Mouse (Mus musculus): ENCODE measurements around the gene Lpin2. TPM values are rescaled to one million over a fixed set of nuclear protein-coding genes. Genes with fewer than 3 reads are reported as not detected.
A peak's percentile ranks its signal among the peaks of the same experiment; 100 is the strongest.

Lpin2 gene
- polyA plus RNA-seq, 1 experiment = 55.8 TPM

DNA sequence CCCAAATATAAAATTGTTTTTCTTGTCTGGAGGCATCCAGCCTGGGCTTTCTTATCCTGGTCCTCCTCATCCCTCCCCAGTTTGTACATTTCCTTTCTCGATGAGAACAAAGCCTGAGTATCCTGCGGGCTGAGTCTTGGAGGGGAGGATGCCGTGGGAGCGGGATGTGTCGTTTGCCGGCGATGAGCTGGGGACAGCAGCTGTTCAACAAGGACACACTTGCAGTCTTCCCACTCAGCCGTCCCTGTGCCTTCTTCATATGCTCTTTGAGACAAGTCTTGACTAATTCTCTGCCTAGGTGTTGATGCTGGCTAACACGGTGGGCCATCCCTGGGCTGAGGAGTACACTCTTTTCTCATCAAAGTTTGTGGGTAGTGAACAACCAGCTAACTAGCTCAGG lies 13.5 kb upstream of the Lpin2 start:
- WGBS = 32% methylated on average over 9 of the region's 9 CpGs
- DNase-seq = no peak

DNA sequence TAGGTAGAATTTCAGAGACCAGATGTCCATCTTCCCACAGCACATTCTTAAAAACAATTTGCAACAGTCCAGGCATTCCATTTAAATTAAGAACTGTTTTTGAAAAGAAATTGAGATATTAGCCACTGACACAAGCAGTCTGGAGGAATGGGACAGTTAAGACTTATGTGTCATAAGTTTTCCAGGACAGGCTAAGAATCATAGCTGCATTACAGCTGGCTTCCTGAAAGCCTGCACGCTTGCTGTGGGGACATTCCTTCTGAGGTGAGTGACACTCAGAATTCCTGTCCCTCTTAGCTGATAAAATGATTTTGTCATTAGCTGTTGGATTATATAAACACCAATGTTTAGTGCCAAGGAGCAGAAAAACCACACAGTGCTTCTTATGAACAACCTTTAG lies 12.7 kb upstream of the Lpin2 start:
- DNase-seq = no peak
- WGBS = 38% methylated on average over 1 of the region's 1 CpGs
- Histone ChIP-seq H3K4me3 (replicated peaks; ENCODE audit: extremely low read depth, low read depth, low read length) (no peak overlapping the region), H3K4me1 (ENCODE audit: control insufficient read depth, insufficient read depth, low read length) (peaks cover 9% of the 10 kb centered on the region)
- TF ChIP-seq CTCF (IDR thresholded peaks at IDR 0.05; ENCODE audit: insufficient read depth, low read length) = no peak
- TF ChIP-seq POLR2A (IDR thresholded peaks at IDR 0.05; ENCODE audit: borderline replicate concordance, extremely low read depth, low read depth, low read length) = no peak

More for the DNA sequence above, 13.5 kb upstream of the Lpin2 start:
- TF ChIP-seq CTCF (IDR thresholded peaks at IDR 0.05; ENCODE audit: insufficient read depth, low read length) (no peak), POLR2A (IDR thresholded peaks at IDR 0.05; ENCODE audit: borderline replicate concordance, extremely low read depth, low read depth, low read length) (no peak)
- Histone ChIP-seq H3K4me3 (replicated peaks; ENCODE audit: extremely low read depth, low read depth, low read length) (no peak overlapping the region), H3K4me1 (ENCODE audit: control insufficient read depth, insufficient read depth, low read length) (peaks cover 9% of the 10 kb centered on the region)

DNA sequence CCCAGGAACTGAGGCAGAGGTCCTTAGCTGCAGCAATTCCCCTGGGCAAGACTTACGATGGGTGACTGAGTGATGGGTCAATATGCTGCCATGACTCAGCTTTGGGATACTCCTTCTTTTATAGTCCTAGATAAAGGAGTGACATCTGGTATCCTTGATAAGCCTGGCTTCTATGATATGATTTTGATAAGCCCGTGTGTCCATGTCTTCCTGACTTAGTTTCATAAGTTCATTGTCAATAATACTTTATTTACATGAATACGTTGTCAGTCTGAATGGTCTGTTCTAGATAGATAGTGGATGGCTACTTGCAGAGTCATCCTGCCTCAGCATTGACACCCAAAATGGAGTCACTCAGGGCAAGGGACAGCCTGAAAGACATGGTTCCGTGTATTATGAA lies 11.2 kb upstream of the Lpin2 start:
- Histone ChIP-seq H3K4me1 (ENCODE audit: control insufficient read depth, insufficient read depth, low read length) (peaks cover 6% of the 10 kb centered on the region), H3K4me3 (replicated peaks; ENCODE audit: extremely low read depth, low read depth, low read length) (no peak overlapping the region)
- WGBS = 62% methylated on average over 4 of the region's 4 CpGs
- no peak for DNase-seq
- TF ChIP-seq CTCF (IDR thresholded peaks at IDR 0.05; ENCODE audit: insufficient read depth, low read length) = no peak
- no peak for TF ChIP-seq POLR2A (IDR thresholded peaks at IDR 0.05; ENCODE audit: borderline replicate concordance, extremely low read depth, low read depth, low read length)

DNA sequence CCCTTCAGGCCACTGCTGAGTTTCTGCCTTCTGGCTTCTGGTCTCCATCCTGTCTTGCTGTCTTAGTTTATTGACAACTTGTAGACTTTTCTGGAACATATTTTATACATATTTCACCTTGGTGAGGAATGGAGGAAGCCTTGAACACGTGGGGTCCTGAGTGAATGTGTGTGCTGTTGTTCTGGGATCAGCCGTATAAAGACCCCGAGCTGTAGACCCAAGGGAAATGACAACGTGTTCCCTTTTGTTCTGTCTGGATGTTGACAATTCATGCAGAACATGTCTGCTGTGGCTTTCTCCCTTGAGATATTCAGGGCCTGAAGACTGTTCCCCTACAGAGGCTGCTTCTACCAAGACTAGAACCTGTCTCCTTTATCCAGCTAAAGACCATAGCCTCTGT lies 5.0 kb upstream of the Lpin2 start:
- Histone ChIP-seq H3K4me3 (replicated peaks; ENCODE audit: extremely low read depth, low read depth, low read length) (no peak overlapping the region), H3K4me1 (ENCODE audit: control insufficient read depth, insufficient read depth, low read length) (peaks cover 12% of the 10 kb centered on the region)
- no peak for TF ChIP-seq CTCF (IDR thresholded peaks at IDR 0.05; ENCODE audit: insufficient read depth, low read length)
- TF ChIP-seq POLR2A (IDR thresholded peaks at IDR 0.05; ENCODE audit: borderline replicate concordance, extremely low read depth, low read depth, low read length) = no peak
- WGBS = 65% methylated on average over 4 of the region's 4 CpGs
- no peak for DNase-seq

DNA sequence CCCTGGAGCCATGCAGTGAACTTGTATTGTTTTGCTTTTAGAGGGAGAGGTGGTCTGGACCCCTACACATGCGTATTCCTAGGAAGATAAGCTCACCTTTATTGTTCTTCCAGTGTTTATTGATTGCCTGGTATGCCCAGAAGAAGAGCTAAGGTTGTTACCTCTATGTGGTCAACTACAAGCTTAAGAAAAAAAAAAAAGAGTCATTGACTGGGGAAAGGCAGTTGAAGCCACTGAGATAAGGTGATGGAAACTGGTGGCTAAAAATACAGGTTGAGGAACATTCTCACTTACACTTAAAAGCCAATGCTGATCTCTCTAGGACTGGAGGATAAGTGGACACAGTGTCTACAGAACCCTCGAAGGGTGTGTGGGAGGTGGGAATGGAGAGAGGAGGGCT lies 4.4 kb upstream of the Lpin2 start:
- WGBS = 69% methylated on average over 2 of the region's 2 CpGs
- DNase-seq = no peak
- H3K4me1 ChIP-seq (ENCODE audit: control insufficient read depth, insufficient read depth, low read length) = peaks cover 12% of the 10 kb centered on the region
- no peak for TF ChIP-seq CTCF (IDR thresholded peaks at IDR 0.05; ENCODE audit: insufficient read depth, low read length)
- TF ChIP-seq POLR2A (IDR thresholded peaks at IDR 0.05; ENCODE audit: borderline replicate concordance, extremely low read depth, low read depth, low read length) = no peak
- H3K4me3 ChIP-seq (replicated peaks; ENCODE audit: extremely low read depth, low read depth, low read length) = no peak overlapping the region

DNA sequence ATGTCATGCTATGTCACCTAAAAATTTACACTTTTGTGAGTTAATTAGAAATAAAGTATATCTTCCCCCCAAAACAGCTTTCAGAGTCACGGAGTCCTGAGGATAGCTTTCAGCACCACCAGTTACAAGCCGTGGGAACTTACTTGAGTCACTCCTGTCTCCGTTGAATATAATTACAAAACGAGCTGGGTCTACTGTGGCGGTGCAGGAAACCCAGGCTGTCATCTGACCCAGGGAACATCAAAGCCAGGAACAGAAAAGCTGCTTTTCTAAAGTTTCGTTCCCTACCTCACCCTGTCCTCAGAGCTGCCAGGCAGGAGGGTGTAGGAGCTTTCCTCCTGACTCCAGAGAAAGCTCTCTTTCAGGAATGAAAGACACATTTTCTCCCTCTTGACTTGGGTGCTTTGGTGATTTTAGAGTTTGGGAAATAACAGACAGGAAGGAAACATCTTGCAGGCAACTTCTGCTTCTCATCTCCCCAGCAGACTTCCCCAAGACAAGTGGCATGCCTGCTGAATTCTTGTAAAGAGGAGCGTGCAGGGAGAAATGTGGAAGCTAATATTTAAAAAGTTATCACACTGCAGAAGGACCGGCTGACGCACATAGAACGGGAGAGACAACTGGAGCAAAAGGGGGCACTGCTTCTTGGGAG lies 3.7 kb upstream of the Lpin2 start:
- Histone ChIP-seq H3K4me3 (replicated peaks; ENCODE audit: extremely low read depth, low read depth, low read length) (no peak overlapping the region), H3K4me1 (ENCODE audit: control insufficient read depth, insufficient read depth, low read length) (peaks cover 12% of the 10 kb centered on the region)
- TF ChIP-seq CTCF (IDR thresholded peaks at IDR 0.05; ENCODE audit: insufficient read depth, low read length) (no peak), POLR2A (IDR thresholded peaks at IDR 0.05; ENCODE audit: borderline replicate concordance, extremely low read depth, low read depth, low read length) (no peak)
- 19% methylated on average over 10 of the region's 10 CpGs for WGBS
- DNase-seq = no peak

DNA sequence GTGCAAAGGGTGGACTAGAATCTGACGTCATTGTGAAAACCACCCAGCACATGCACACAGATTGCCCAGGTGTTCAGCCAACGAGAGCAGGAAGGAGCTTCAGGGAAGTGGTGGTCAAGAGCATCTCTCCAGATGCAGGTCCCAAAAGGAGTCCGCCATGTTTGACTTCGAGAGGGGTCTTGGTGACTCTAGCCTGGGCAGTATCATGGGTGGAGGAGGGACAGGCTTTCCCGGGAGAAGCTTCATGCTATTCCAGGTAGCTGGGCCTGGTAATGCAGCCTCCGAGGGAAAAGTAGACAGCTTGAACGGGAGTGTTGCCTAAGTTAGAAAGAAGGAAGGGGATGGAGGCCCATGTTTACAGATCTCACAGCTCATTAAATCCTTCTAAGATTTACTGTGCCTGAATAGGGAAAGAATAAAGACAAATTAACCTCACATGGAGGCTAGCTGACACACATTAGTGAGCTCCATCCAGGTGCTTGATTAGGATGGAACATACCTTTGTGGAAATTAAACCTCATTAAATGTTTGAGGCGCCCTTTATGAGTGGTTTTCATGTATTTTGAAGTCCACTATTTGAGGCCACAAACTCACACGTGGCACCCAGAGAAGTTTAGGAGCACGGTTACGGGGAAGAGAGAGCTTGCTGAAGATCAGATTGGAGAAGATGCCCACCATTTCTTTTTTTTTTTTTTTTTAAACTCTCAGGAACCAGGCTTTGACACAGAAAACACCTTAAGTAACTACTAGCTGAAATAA lies 2.6 kb upstream of the Lpin2 start:
- Histone ChIP-seq H3K4me1 (ENCODE audit: control insufficient read depth, insufficient read depth, low read length) (peaks cover 12% of the 10 kb centered on the region), H3K4me3 (replicated peaks; ENCODE audit: extremely low read depth, low read depth, low read length) (no peak overlapping the region)
- no peak for TF ChIP-seq POLR2A (IDR thresholded peaks at IDR 0.05; ENCODE audit: borderline replicate concordance, extremely low read depth, low read depth, low read length)
- TF ChIP-seq CTCF (IDR thresholded peaks at IDR 0.05; ENCODE audit: insufficient read depth, low read length) = no peak
- DNase-seq = no peak
- WGBS = 85% methylated on average over 11 of the region's 11 CpGs

DNA sequence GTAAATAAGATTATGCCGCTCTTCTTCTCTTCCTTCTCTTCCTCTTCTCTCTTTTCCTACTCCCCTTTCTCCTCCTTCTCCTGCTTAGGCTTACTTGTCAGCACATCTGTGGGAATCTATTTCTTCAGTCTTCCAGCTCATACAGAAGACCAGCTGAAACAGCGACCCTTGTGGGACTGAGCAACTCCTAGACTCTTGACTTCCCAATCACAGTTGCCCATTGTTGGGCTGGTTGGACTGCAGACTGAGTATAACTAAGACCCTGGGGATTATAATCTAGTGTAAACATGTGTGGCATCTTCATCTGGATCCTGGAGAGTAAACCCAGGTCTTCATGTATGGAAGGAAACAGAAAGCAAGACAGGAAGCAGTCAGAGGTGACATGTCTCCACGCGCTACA lies 1.8 kb upstream of the Lpin2 start:
- Histone ChIP-seq H3K4me3 (replicated peaks; ENCODE audit: extremely low read depth, low read depth, low read length) (no peak overlapping the region), H3K4me1 (ENCODE audit: control insufficient read depth, insufficient read depth, low read length) (peaks cover 16% of the 10 kb centered on the region)
- TF ChIP-seq CTCF (IDR thresholded peaks at IDR 0.05; ENCODE audit: insufficient read depth, low read length) = no peak
- no peak for TF ChIP-seq POLR2A (IDR thresholded peaks at IDR 0.05; ENCODE audit: borderline replicate concordance, extremely low read depth, low read depth, low read length)
- no peak for DNase-seq
- 94% methylated on average over 4 of the region's 4 CpGs for WGBS

DNA sequence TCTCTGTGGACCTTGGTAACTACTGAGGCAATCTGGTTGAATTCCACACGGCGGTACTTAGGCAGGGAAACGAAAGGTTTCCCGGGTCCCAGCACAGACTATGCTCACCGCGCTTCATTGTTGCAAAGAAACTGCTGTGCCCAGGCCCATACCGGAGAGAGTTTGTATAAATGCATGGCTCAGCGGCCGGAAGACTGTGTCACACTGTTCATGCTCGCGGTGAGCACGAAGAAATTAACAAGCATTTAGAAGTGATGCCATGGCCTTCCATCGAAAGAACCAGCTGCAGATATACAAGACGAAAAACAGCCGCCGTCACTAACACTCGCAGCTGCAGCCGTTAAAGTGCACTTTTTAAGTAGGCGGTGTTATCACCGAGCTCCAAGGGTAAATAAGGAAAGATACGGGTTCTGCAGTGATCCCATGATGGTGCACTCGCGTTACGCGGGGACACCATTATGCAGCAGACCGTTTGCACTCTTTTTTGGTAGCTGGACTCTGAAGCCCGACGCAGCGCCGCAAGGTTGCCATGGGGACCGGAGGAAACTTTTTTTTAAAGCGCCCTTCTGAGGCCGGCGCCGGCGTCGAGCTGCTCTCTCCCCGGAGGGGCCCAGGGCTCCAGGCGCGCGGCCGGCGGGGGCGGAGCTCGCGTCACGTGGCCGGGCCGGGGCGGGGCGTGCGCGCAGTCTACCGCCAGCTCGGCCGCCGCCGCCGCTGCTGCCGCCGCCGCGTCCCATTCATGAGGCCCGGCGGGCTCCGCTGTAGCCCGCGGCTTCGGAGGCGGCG lies 704 bp downstream of the Lpin2 start:
- peaks cover 14% of the 10 kb centered on the region for H3K4me1 ChIP-seq (ENCODE audit: control insufficient read depth, insufficient read depth, low read length)
- TF ChIP-seq CTCF (IDR thresholded peaks at IDR 0.05; ENCODE audit: insufficient read depth, low read length) (no peak), POLR2A (IDR thresholded peaks at IDR 0.05; ENCODE audit: borderline replicate concordance, extremely low read depth, low read depth, low read length) (peak; percentile 61; the same call in 1 of the 2 replicates)
- H3K4me3 ChIP-seq (replicated peaks; ENCODE audit: extremely low read depth, low read depth, low read length) = peak overlapping the region; percentile 75
- DNase-seq = peak; percentile 92
- under 1% methylated on average over 71 of the region's 71 CpGs for WGBS

All from lung, adult 2 months (tissue).